Mouse (Mus musculus) heart, postnatal 0 days (tissue): ENCODE measurements around the gene Itga11. TPM values are rescaled to one million over a fixed set of nuclear protein-coding genes. Genes with fewer than 3 reads are reported as not detected.
A peak's percentile ranks its signal among the peaks of the same experiment; 100 is the strongest.
"Not testable (repeated sequence)": the region's sequence is repeated elsewhere in the genome, so short reads cannot be mapped to it uniquely, and the experiment has no call there.

Experiments
- ATAC-seq: fragments of 200-750 bp; cut with Nextera tagmentation; 2 replicates; pipeline ENCODE4 v1.8.0; 2017; ENCODE audit warnings: low read depth, moderate number of reproducible peaks, moderate library complexity; ENCODE audit not compliant: insufficient read depth
- DNase-seq: peaks from one replicate; pipeline ENCODE4 v3.0.0-alpha.2; 2016; ENCODE audit warnings: low spot score
- H3K27ac ChIP-seq: fragments of 300-500 bp; sonication (generic); 2 replicates; pipeline ENCODE4 v1.5.1; 2014; ENCODE audit warnings: low read depth, mild to moderate bottlenecking
- H3K27me3 ChIP-seq: fragments of 300-500 bp; sonication (generic); 2 replicates; pipeline ENCODE4 v1.6.1; 2014; ENCODE audit warnings: low read length, mixed read lengths; ENCODE audit not compliant: control insufficient read depth, insufficient read depth
- H3K36me3 ChIP-seq: fragments of 300-500 bp; sonication (generic); replicated peaks from 2 replicates; pipeline ENCODE4 v1.6.1; 2014; ENCODE audit warnings: low read length, mixed read lengths; ENCODE audit not compliant: control insufficient read depth, insufficient read depth
- H3K4me1 ChIP-seq: fragments of 300-500 bp; sonication (generic); 2 replicates; pipeline ENCODE4 v1.6.1; 2014; ENCODE audit warnings: antibody characterized with exemption; ENCODE audit not compliant: control insufficient read depth, insufficient read depth
- H3K4me2 ChIP-seq: fragments of 300-500 bp; sonication (generic); 2 replicates; pipeline ENCODE4 v1.6.1; 2014; ENCODE audit warnings: low read depth, mild to moderate bottlenecking, low read length, moderate library complexity
- H3K4me3 ChIP-seq: fragments of 300-500 bp; sonication (generic); 2 replicates; pipeline ENCODE4 v1.5.1; 2014; ENCODE audit warnings: low read depth, low read length
- H3K9ac ChIP-seq: fragments of 300-500 bp; sonication (generic); replicated peaks from 2 replicates; pipeline ENCODE4 v1.6.1; 2014; ENCODE audit warnings: low read depth, low read length, mixed read lengths
- H3K9me3 ChIP-seq: fragments of 300-500 bp; sonication (generic); replicated peaks from 2 replicates; pipeline ENCODE4 v1.6.1; 2016; ENCODE audit warnings: low read length; ENCODE audit not compliant: control insufficient read depth
- CTCF ChIP-seq: IDR thresholded peaks from 2 replicates; pipeline ENCODE4 v1.5.1; 2016; ENCODE audit warnings: antibody characterized with exemption, control low read depth, low read depth
- EP300 ChIP-seq: IDR thresholded peaks from 2 replicates; pipeline ENCODE4 v1.6.1; 2016; ENCODE audit warnings: antibody characterized with exemption, low read depth
- WGBS: fragments of 180-500 bp; shearing (Covaris S2); extraction: QIAGEN DNeasy Blood & Tissue Kit; methylation state at CpG from one replicate; pipeline ENCODE4 v1.1.7; 2014; 5-methylcytosine and 5-hydroxymethylcytosine counted together
- polyA plus RNA-seq: library from polyadenylated mRNA; unstranded; fragments of >200 nt; fragmentation: Nextera tagmentation; extraction: Ambion mirVana; gene quantifications from 2 replicates; pipeline ENCODE4 v1.2.1, GENCODE M21; 2015
- total RNA-seq: library from RNA; depleted of rRNA; stranded (reverse); fragments of >200 nt; gene quantifications from 2 replicates; pipeline ENCODE4 v1.2.3, GENCODE M21; 2014; ENCODE audit warnings: low replicate concordance

Itga11 gene
- total and polyA plus RNA-seq, 2 experiments from 2014 or later = 0.07 to 0.65 TPM

- Histone ChIP-seq H3K4me1 (no peaks in the 10 kb centered on the region), H3K27ac (no peak overlapping the region), H3K4me2 (no peak overlapping the region), H3K9me3 (no peaks in the 10 kb centered on the region), H3K36me3 (no peaks in the 10 kb centered on the region), H3K27me3 (no peaks in the 10 kb centered on the region), H3K9ac (no peak overlapping the region), H3K4me3 (no peak overlapping the region)
- ATAC-seq (no peak; the same call in 1 of the 2 replicates), DNase-seq (peak; percentile 34)
- WGBS = 44% methylated on average over 3 of the region's 3 CpGs
- TF ChIP-seq CTCF (no peak), EP300 (no peak)
Observed at GRCm38 (mm10) chr9:62781965-62782364, 104.3 kb downstream of the Itga11 start.

- H3K9ac ChIP-seq = no peak overlapping the region
- H3K4me1 ChIP-seq = no peaks in the 10 kb centered on the region
- no peaks in the 10 kb centered on the region for H3K9me3 ChIP-seq
- no peaks in the 10 kb centered on the region for H3K27me3 ChIP-seq
- DNase-seq = no peak
- TF ChIP-seq EP300 (no peak), CTCF (no peak)
- 44% methylated on average over 13 of the region's 16 CpGs for whole genome bisulfite sequencing
- no peak overlapping the region for H3K27ac ChIP-seq
- no peak overlapping the region for H3K4me2 ChIP-seq
- no peaks in the 10 kb centered on the region for H3K36me3 ChIP-seq
- no peak overlapping the region for H3K4me3 ChIP-seq
- no peak for ATAC-seq
Observed at GRCm38 (mm10) chr9:62782976-62783781, 105.6 kb downstream of the Itga11 start.

DNA sequence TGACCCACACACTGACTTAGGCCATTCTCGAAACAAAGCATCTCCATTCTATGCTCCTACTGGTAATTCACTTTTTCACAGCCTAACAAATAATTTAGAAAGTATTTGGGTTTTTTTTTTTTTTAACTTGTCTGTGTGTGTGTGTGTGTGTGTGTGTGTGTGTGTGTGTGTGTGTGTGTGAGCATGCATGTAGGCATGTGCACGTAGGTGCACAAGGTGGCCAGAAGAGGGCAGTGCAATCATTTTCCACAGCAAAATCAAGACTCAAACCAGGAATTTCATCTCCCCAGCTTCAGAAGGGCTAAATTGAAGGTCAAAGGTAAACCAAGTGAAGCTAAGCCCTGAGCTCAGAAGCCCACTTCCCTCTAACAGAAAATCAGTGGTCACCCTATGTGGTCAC is 106.6 kb downstream of the Itga11 start:
- no peak overlapping the region for H3K9ac ChIP-seq
- DNase-seq = no peak
- H3K27me3 ChIP-seq = no peaks in the 10 kb centered on the region
- no peaks in the 10 kb centered on the region for H3K4me1 ChIP-seq
- H3K4me2 ChIP-seq = no peak overlapping the region
- H3K36me3 ChIP-seq = no peaks in the 10 kb centered on the region
- H3K9me3 ChIP-seq = no peaks in the 10 kb centered on the region
- no peak overlapping the region for H3K27ac ChIP-seq
- TF ChIP-seq EP300 (no peak), CTCF (0 out of 2 replicates have a peak, but pooled peaks have one; percentile 7)
- no peak for ATAC-seq
- no peak overlapping the region for H3K4me3 ChIP-seq
- 91% methylated on average over 2 of the region's 2 CpGs for WGBS

DNA sequence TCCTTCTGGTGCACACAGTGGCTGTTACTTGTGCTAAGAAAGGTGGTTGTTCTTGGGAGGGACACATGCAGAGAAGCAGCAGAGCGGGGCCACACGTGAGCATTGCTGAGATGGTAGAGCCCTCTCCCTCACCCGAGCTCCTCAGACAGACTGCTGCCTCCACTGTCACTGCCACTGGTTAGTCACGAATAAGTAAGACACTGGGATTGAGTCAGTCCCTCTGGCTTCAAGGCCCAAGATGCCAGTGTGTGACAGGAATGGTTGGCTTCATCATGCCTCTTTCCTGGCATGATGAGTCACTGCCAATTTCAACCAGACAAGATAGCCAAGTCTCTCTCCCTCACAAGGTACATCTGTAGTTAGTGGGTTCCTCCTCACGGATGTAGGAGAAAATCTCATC is 109.1 kb downstream of the Itga11 start:
- 68% methylated on average over 5 of the region's 5 CpGs for WGBS
- H3K9ac ChIP-seq = no peak overlapping the region

DNA sequence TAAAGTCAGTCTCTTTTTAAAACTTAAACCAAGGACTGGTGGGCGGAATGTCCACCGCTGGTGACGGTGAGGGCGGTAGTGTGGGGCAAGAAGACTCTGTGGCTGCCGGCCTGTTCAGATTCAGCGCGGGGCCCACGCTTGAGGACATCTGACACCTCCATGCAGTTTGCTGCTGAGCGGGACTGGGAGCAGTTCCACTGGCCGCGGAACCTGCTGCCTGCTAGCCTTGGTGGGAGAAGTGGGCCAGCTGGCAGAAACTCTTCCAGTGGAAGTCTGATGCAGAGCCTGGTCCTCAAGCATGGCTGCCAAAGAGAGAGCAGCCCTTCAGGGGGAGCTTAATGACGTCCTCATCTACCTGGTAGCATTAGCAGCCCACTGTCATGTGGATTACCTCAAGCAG is 112.2 kb downstream of the Itga11 start:
- Histone ChIP-seq H3K4me3 (no peak overlapping the region), H3K4me2 (no peak overlapping the region), H3K9me3 (no peaks in the 10 kb centered on the region), H3K36me3 (peaks cover 6% of the 10 kb centered on the region; the same call in 1 of the 2 replicates), H3K4me1 (no peaks in the 10 kb centered on the region), H3K27ac (no peak overlapping the region), H3K27me3 (no peaks in the 10 kb centered on the region), H3K9ac (no peak overlapping the region)
- WGBS = 90% methylated on average over 12 of the region's 12 CpGs
- no peak for DNase-seq
- TF ChIP-seq CTCF (no peak), EP300 (no peak)
- no peak for ATAC-seq

More for the DNA sequence above, 109.1 kb downstream of the Itga11 start:
- TF ChIP-seq CTCF = no peak
- TF ChIP-seq EP300 = no peak
- H3K9me3 ChIP-seq = no peaks in the 10 kb centered on the region
- no peak for DNase-seq
- no peak overlapping the region for H3K4me2 ChIP-seq
- no peak overlapping the region for H3K4me3 ChIP-seq
- no peak overlapping the region for H3K27ac ChIP-seq
- H3K36me3 ChIP-seq = no peaks in the 10 kb centered on the region
- ATAC-seq = no peak
- no peaks in the 10 kb centered on the region for H3K27me3 ChIP-seq
- no peaks in the 10 kb centered on the region for H3K4me1 ChIP-seq

DNA sequence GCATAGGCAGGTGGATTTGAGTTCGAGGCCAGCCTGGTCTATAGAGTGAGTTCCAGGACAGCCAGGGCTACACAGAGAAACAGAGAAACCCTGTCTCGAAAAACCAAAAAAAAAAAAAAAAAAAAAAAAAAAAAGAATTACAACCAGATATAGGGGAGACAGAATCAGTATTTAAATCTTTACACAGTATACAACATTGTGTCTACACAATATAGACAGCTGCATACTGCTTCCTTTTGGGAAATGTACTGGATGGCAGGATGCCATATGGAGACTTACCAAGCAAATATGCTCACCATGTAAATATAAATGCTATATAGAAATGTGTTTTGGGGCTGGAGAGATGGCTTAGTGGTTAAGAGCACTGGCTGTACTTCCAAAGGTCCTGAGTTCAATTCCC is 121.6 kb downstream of the Itga11 start:
- not testable (repeated sequence) for H3K9ac ChIP-seq, DNase-seq, H3K4me1 ChIP-seq, H3K27me3 ChIP-seq, H3K9me3 ChIP-seq, H3K4me3 ChIP-seq, H3K27ac ChIP-seq, ATAC-seq, H3K4me2 ChIP-seq
- 84% methylated on average over 2 of the region's 2 CpGs for WGBS
- H3K36me3 ChIP-seq = peaks cover 25% of the 10 kb centered on the region
